Mouse (Mus musculus): Measurements from ENCODE around the gene Ky.

Ky gene

DNA sequence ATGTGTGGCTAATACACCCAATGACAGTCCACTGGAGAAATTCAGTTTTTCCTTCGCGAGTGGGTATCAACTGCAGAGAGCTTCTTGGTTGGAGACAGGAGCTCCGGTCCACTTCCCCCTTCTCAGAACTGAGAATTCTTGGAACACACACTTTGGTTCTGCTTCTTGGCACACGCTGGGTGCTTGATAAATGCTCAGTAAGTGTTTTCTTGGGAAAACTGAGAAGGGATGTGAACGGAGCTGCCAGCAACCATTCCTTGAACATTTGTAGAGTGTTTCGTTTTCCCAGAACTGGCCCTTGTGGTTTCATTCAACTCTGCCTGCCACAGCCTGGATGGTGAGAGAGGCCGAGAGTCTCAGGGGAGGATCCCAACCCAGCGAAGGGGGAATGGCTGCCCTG is 43.7 kb downstream of the Ky start:
- no peak for DNase-seq (ENCODE audit: low spot score in 2 of 2)

DNA sequence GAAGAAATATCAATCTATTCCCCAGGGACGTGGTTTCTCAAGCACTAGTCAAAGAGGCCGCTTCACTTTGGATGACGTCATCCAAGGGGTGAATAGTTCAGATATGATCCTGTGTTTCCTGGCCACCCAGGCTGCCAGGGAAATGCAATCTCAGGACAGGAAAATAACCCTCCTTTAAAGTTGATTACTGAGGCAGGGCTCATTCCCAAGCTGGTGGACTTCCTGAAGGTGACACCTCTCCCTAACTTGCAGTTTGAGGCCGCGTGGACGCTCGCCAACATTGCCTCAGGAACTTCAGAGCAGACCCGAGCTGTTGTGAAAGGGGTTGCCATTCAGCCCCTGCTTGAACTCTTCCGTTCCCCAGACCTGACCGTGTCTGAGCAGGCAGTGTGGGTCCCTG is 46.2 kb downstream of the Ky start:
- DNase-seq (ENCODE audit: low spot score in 2 of 2), result no peak

DNA sequence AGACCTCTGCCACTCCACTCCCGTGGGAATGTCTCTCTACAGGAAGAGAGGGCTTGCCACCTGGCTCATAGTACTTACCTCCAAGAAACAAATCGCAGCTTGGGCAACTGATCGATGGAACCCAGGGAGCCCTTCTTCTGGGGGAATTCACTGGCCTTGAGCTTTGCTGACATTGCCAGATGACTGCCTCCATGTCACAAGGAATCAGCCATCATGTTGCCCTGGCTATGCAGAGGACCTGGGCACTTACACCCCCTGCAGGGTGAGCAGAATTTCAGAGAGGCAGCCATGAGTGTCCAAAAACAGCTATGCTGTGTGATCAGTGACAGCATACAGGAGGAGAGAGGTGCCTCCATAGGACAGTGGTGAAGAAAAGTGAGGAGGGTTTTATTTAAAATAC is 48.2 kb downstream of the Ky start:
- no peak for DNase-seq (ENCODE audit: low spot score in 2 of 2)

DNA sequence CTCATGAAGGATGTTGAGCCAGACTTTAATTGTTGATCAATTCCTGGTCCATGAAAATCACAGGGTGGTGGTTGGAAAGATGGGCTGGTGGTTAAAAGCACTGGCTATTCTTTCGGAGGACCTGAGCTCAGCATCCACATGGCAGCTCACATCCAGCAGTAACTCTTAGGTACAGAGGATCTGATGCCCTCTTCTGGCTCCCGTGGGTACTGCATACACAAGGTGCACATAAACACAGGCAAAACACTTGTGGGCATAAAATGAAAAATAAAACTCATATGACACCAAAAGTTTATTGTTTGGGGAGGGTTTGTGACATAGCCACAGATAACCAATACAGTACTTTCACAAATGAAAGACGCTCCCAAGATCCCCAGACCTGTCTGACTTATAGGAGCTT is 52.9 kb downstream of the Ky start:
- DNase-seq (ENCODE audit: low spot score in 2 of 2), result no peak

DNA sequence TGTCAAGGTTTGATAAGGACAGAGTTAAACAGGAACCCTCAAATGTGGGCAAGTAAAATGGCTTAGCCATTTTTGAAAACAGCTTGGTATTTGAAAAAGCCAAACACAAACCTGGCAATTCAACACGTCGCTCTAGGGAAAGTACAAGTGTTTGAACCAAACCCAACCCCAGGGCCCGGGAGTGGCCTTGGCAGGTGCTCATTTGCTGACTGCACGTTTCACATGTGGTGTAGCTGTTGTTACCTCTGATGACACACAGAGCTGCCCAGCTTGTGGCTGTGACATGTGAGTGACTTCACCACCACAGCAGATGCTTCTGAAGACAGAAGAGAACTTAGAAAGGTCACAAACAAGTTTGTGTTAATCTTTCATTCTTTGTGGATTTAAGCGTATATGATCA is 67.3 kb downstream of the Ky start:
- DNase-seq (ENCODE audit: low spot score in 2 of 2), result no peak

DNA sequence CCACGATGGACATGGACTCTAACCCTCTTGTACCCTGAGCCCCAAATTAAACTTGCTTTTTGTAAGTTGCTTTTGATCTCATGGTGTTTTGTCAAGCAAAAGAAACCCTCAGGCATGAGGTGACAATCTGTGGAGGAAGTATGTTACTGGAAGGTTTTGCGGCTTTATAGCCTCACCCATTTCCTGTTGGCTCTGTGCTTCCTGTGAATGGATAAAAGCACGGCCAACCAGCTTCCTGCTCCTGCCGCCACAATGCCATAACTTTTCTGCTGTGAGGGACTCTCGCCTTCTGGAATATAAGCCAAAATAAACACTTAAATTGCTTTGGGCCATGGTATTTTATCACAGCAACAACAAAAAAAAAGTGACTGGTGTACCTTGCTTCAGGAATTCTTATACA is 71.9 kb downstream of the Ky start:
- DNase-seq (ENCODE audit: low spot score in 2 of 2), result no peak

DNA sequence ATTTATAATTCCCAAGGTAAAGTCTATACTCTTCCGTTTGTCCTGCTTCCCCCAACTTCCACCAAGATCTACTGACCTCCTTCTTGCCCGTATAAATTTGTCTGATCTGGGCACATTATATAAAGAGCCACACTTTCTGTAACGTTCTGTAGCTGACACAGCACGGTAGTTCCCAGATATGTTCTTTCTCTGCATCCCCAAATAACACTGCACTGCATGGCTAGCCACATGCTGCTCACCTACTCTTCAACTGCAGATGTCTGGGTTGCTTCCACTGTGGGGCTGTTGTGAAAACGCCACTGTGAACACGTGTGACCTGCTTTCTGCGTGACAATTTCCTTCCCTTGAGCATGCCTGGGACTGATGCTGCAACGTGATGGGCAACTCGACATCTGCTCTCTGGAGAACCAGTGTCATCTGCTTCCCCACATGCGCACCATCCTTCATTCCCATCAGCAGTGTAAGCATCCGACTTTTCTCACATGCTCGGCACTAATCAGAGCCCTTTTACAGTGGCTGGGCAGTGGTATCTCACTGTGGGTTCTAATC is 76.4 kb downstream of the Ky start:
- no peak for DNase-seq (ENCODE audit: low spot score in 2 of 2)

DNA sequence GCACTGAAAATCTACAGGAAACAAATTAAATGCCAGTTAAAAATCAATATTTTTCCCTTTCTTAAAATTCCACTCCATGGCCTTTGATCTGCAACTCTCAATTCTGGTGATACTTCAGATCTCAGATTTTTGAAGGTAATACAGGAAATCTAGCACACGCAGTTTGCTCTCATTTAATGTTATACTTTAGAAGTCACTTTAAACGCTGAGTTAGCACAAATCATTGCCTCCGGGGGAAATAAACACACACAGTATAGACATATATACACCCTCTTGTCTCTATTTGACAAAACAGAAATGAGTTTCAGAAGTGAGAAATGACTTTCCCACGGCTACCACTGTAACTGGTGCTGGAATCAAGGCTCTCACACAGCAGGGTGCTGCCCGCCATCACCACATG is 81.8 kb downstream of the Ky start:
- DNase-seq (ENCODE audit: low spot score in 2 of 2), result no peak

DNA sequence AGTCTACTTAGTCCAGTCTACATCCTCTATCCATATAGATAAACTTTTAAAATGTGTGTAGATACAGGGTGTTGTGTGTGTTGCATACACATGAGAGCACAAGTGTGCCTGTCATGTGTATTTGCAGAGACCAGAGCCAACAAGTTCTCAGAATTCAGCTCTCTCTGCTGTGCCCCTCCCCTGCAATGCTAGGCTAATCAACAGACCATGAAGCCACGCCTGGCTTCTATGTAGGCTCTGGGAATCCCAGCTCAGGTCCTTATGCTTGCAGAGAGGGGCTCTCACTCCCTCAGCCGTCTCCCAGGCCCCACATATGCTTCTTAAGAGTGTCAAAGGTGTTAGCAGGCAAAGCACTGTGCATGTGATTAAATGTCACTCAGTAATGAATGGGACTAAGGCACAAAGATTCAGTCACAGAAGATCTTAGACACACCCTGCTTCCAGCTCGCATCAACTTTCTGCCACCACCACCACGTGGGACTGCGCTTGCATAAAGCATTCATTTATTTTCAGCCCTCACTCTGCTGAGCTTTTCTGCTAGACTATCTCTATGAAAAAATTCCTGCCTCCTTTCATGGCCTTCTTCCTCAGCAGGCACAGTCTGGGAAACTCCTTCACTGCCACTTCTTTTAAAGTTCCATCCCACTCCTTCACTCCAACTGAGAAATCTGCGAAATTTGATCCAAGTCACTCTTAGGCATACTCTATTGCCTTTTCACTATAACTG is 89.3 kb downstream of the Ky start:
- DNase-seq (ENCODE audit: low spot score in 2 of 2), result no peak
